Mouse (Mus musculus): ENCODE data around the gene Abcb1a. TPM values are rescaled to one million over a fixed set of nuclear protein-coding genes. Genes with fewer than 3 reads are reported as not detected.

Gene Abcb1a
- total and polyA plus RNA-seq, 3 experiments: 6.3 to 11.0 (median 8.3) TPM

DNA sequence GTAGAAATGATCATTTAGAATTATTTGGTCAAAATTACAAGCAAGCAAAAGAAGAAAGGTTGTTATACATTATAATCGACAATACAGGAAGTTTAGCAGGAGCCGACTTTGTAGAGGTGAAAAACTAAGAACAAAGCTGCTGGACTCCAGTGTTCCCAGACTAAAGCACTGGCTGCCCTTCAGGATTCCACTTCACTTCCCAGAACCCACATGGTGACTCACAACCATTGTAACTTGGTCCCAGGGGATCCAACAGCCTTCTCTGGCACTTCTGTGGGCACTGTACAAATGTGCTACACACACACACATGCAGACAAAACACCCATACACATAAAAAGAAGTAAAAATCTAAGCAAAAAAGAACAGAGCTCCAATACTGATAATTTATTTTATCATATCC is 118.9 kb downstream of the Abcb1a start:
- Histone ChIP-seq H3K36me3 (ENCODE audit: control insufficient read depth, insufficient read depth, low read length) (no peaks in the 10 kb centered on the region), H3K9ac (ENCODE audit: low read depth, low read length) (no peak overlapping the region), H3K4me3 (no peak overlapping the region), H3K27ac (no peak overlapping the region), H3K27me3 (ENCODE audit: control insufficient read depth, insufficient read depth, low read length) (no peaks in the 10 kb centered on the region), H3K79me2 (replicated peaks; ENCODE audit: control insufficient read depth, insufficient read depth, low read length) (no peaks in the 10 kb centered on the region), H3K4me1 (ENCODE audit: control insufficient read depth, insufficient read depth, low read length) (no peaks in the 10 kb centered on the region)
- TF ChIP-seq POLR2A (IDR thresholded peaks at IDR 0.05; ENCODE audit: insufficient read depth, low read depth, low read length) (no peak), EP300 (IDR thresholded peaks at IDR 0.05; ENCODE audit: insufficient read depth, low read depth, low read length) (no peak), CTCF (IDR thresholded peaks at IDR 0.05) (no peak)
- no peak for DNase-seq
- intact Hi-C loops (cut with DNase I): no loop called here
- WGBS: 67% methylated on average over 2 of the region's 2 CpGs

GRCm38 (mm10) chr5:8792281-8792680 is 132.4 kb downstream of the Abcb1a start:
- intact Hi-C loops (cut with DNase I): no loop called here
- H3K4me1 ChIP-seq (ENCODE audit: control insufficient read depth, insufficient read depth, low read length): no peaks in the 10 kb centered on the region
- WGBS: 71% methylated on average over 4 of the region's 4 CpGs

More at GRCm38 (mm10) chr5:8792281-8792680, 132.4 kb downstream of the Abcb1a start:
- no peaks in the 10 kb centered on the region for H3K27me3 ChIP-seq (ENCODE audit: control insufficient read depth, insufficient read depth, low read length)
- no peak for DNase-seq
- no peak overlapping the region for H3K9ac ChIP-seq (ENCODE audit: low read depth, low read length)
- H3K36me3 ChIP-seq (ENCODE audit: control insufficient read depth, insufficient read depth, low read length): no peaks in the 10 kb centered on the region
- H3K27ac ChIP-seq: no peak overlapping the region
- H3K79me2 ChIP-seq (replicated peaks; ENCODE audit: control insufficient read depth, insufficient read depth, low read length): no peaks in the 10 kb centered on the region
- TF ChIP-seq EP300 (IDR thresholded peaks at IDR 0.05; ENCODE audit: insufficient read depth, low read depth, low read length) (no peak), CTCF (IDR thresholded peaks at IDR 0.05) (no peak), POLR2A (IDR thresholded peaks at IDR 0.05; ENCODE audit: insufficient read depth, low read depth, low read length) (no peak)
- H3K4me3 ChIP-seq: no peak overlapping the region

Other genes with a start within 250 kb of the Abcb1a start
- gene Dbf4, start 237.4 kb upstream of the Abcb1a start, total RNA-seq (2021): under 1 TPM; 0.77 to 0.94 TPM
- 0.53 and 0.56 TPM in 2 replicates for gene Dbf4, start 237.4 kb upstream of the Abcb1a start, polyA plus RNA-seq (2012; rRNA removed)
- gene Slc25a40, start 237.2 kb upstream of the Abcb1a start, total RNA-seq (2021): 1 to 10 TPM; 8.3 to 8.6 TPM
- gene Slc25a40, start 237.2 kb upstream of the Abcb1a start, polyA plus RNA-seq (2012; rRNA removed): 2.5 and 5.6 TPM in 2 replicates
- gene Rundc3b, start 37.1 kb upstream of the Abcb1a start, total RNA-seq (2021): under 1 TPM; 0.23 to 0.31 TPM
- 0.08 and 0.15 TPM in 2 replicates for gene Rundc3b, start 37.1 kb upstream of the Abcb1a start, polyA plus RNA-seq (2012; rRNA removed)
- 1 to 10 TPM; 3.2 to 5.0 TPM for gene Abcb1b, start 138.1 kb downstream of the Abcb1a start, total RNA-seq (2021)
- 3.1 and 3.3 TPM in 2 replicates for gene Abcb1b, start 138.1 kb downstream of the Abcb1a start, polyA plus RNA-seq (2012; rRNA removed)
- gene Abcb4, start 233.6 kb downstream of the Abcb1a start, total RNA-seq (2021): 10 to 100 TPM; 14.2 to 19.0 TPM
- 7.1 and 10.1 TPM in 2 replicates for gene Abcb4, start 233.6 kb downstream of the Abcb1a start, polyA plus RNA-seq (2012; rRNA removed)

Data from heart, adult 2 months (tissue).